Mouse (Mus musculus) NIH3T3 (cell line): ENCODE data around the gene Ldb3.

Experiments
- DNase-seq: peaks from one replicate; pipeline ENCODE4 v3.0.0-alpha.2; 2012; ENCODE audit warnings: low read depth

Ldb3 gene

GRCm38 (mm10) chr14:34590743-34591675 is 2.5 kb upstream of the Ldb3 start:
- peak; percentile 6 for DNase-seq

DNA sequence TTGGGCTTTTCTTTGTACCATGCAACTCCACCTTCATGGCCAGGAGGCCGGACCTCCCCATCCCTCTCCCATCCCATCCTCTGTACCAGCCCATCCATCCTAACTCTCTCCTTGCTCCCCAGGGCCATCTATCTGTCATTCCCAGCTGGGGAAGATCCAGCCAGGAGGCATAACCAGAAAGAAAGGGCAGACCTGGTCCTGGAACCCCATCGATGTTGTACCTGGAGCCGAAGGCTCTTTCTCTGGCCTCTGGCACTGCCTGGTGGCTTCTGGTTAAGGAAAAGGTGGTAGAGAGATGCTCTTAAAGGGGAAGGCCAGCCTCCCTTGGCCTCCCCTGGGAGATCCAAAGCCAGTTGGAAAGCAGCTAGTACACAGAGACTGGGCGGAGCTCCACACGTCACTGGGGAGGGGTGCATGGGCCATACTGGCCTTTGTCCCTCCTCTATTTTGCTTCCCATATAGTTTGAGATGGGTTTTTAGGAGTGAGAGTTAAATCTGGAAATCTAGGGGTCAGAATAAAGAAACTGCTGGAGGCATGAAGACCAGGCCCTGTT is 1.6 kb upstream of the Ldb3 start:
- DNase-seq = no peak

DNA sequence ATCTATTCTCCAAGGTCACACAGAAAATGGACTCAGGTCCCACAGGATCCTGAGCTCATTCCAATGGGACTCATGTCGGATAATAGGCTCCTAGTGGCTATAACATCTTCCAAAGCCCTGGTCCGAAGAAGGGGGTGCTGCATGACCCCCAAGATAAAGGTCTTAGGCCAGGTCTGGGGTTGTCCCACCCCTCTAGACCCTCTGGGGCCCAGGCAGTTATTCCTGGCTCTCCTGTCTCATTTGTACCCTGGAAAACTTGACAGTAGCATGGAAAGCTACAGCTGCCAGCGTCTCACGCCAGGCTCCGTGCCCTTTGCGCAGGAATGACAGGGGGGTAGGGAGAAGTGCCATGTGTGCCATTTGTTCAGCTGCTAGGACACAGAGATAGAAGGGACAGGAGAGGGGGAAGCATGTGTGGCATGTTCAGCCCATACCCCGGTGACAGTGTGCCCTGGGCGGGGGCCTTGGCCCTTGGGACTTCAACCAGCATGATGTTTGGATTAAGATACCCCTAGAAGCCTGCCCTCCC is 767 bp upstream of the Ldb3 start:
- no peak for DNase-seq

GRCm38 (mm10) chr14:34588005-34588404 is 477 bp downstream of the Ldb3 start:
- DNase-seq = no peak

DNA sequence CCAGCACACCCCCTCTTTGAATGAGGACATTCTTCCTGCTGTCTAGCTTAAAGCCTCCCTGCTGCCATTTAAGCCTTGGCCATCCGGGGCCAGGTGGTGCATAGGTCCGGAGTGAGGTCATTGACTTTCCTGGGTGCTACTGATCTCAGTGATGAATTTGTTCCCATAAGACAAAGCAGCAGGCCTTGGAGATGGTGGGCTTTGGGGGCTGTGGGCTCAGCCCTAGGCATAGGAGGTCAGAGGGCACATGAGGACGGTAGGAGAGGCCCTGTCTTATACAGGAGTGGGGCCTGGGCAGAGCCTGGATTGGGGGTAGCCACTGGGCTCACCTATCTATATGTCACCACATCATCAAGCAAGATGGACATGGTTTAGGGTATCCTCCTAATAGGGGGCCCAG is 1.6 kb downstream of the Ldb3 start:
- DNase-seq = no peak

DNA sequence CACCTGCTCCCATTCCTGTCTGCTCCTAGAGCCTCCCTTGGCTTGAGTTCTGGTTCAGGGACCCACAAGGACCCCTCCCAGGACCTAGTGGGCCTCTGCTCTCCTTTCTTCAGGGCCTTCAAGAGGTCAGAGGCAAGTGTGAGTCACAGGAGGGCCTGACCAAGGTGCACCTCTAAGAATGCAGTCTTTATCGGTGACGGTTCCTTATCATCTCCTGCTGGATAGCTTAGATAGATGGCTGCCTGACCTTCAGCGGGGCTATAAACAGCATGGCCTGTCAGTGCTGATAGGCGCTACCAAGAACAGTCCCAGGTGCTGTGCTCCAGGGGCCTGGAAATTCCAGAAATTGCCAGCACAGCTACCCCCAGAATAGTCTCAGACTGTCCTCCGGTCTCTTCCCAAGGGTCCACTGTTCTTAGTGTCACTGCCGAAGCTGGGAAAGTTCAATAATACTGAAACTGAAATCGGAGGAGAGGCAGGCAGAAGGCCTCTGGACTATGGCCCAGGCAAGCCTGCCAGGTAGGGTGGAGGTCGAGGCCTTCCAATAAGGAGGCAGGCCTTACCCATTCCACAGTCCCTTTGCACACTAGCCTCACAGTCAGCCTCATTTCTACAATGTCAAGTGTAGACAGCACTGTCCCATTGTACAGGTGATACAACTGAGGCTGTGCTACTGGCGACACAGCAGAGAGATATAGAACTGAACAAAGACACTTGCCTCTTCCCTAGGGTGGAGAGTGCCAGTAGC is 3.0 kb downstream of the Ldb3 start:
- DNase-seq = no peak

DNA sequence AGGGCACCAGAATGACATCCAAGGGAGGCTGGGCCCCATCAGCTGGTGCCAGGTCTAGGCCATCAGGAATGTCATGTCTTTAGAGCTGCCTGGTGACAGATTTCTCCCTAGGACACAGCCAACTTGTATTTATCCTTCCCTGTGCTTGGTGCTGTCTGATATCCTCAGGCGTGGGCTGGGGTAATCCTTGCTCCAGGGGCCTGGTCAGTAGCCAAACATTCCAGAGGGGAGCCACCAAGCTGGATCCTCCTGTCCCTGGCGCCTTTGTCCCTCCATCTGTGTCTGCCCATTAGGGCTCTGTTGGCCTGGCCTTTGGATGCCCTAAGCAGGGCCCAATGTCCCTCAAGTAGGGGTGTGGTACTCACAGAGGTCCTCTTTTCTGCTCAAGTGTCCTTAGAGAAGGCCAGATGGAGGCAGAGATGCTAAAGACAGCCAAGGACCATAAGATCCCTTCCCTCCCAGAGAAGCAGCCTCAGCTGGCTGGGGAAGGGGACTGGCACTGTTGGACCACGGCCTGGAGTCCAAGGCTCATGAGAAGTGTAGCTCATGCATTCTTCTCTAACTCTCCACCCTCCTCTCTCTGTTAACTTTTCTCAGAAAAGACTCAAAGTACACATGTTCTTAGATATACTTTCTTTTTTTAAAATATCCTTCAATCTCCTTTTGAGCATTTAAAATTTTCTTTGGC is 5.6 kb downstream of the Ldb3 start:
- DNase-seq = no peak

DNA sequence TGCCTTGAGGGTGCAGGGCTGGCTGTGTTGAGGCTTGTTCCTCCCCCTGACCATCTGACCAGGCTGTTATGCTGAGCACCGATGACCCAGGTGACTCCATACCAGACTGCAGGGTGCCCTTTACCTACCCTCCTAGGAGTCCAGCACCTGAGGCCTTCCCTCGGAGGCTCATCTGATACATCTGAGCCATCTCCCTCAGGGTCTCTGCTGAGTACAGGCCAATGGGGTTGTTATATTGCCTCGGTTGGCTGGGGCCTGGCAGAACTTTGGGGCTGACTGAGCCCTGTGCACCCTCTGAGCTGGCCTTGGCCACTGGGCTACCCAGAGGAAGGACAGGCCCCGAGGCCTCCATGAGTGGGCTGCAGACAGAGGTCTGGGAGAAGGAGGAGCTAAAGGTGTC is 11.6 kb downstream of the Ldb3 start:
- DNase-seq = no peak

DNA sequence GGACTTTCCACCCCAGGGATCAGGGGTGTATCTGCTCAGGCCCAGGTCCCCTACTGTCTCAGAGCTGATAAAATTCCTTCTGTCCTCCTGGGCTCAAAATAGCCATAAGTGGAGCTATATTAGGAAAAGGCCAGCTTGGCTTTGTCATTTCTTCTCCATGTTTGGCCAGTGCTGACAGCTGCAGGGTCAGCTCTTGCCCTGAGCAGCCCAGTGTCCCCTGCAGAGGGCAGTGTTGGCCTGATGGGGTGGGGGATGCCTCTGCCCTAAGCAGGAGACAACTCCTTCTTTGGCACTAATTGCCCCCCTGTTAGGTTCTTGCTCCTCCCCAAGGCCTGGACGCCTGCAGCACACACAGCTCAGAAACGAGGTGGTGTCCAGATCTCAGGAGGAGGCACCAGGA is 14.4 kb downstream of the Ldb3 start:
- no peak for DNase-seq

- DNase-seq = no peak
These were observed 15.1 kb downstream of the Ldb3 start for GRCm38 (mm10) chr14:34573348-34573913.

GRCm38 (mm10) chr14:34571610-34572387 is 16.7 kb downstream of the Ldb3 start:
- DNase-seq = no peak

DNA sequence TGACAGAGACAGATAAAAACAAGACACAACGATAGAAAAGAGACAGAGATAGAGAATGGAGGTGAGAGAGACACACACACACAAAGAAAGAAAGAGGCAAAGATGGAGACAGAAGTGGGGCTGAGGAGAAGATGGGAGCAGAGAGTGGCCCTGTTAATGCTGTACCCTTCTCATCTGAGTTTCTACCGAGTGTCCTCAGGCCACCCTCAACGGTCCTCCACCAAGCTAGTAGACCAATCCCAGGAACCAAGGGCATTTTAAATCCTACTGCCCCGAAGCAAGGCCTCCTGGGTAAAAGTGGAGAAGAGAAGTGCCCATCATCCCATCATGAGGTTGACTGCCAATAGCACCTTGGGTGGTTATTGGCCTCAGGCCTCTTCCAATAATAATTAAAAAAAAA is 17.6 kb downstream of the Ldb3 start:
- no peak for DNase-seq

- DNase-seq = peak; percentile 86
These were observed 18.2 kb downstream of the Ldb3 start for GRCm38 (mm10) chr14:34570294-34570693.

DNA sequence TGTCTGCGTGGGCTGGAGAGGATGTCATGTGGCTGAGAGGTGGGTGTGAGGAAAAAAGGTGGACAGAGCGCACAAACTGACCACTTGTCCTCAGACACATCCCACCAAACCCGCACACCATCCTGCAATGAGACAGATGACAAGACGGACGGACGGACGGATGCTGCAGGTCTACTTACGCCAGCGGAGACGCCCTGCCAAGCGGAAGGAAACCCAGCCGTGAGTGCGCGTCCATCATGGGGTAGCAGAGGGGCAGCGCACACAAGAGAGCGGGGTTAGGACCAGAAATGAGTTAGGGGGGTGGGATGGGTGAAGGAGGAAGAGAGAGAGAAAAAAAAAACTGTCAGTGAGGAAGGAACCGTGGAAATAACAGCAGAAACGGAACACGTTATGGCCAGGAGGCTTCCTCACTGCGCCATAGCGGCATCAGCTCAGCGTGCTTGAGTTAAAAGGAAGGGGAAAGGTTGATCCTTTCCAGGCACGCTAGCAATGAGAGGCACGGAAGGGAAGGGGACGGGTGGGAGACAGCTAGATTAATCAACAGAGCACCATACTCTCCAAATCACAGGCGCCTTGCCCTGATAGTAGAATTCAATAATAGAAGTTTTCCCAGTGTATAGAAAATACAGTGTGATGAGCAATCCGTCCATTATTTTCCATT is 18.8 kb downstream of the Ldb3 start:
- DNase-seq = no peak

GRCm38 (mm10) chr14:34568626-34569025 is 19.9 kb downstream of the Ldb3 start:
- DNase-seq = no peak

GRCm38 (mm10) chr14:34567697-34568096 is 20.8 kb downstream of the Ldb3 start:
- DNase-seq = no peak

GRCm38 (mm10) chr14:34566530-34566929 is 22.0 kb downstream of the Ldb3 start:
- DNase-seq = no peak

- DNase-seq = peak; percentile 39
These were observed 22.8 kb downstream of the Ldb3 start for GRCm38 (mm10) chr14:34565711-34566110.

- no peak for DNase-seq
These were observed 23.8 kb downstream of the Ldb3 start for GRCm38 (mm10) chr14:34564646-34565045.

DNA sequence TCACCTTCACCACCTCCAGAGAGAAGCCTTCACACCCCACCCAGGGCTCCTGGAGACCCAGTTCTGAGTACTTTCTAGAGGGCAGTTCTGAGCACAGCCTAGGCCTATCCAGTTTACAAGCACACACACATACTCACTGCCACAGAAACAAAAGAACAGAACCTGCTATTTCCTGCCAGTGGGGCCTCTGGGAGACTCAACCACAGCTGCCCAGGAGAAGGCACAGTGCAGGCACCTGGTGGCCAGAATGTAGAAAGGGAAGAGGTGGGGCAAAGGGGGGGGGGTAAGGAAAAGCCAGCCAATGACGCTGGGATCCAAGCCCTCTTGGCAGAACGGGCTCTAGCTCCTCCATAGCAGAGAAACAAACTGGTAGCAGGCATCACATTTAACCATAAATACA is 26.1 kb downstream of the Ldb3 start:
- DNase-seq = peak; percentile 8
